Mouse (Mus musculus): ENCODE results near the gene Susd3. TPM values are rescaled to one million over a fixed set of nuclear protein-coding genes. Genes with fewer than 3 reads are reported as not detected.
A peak's percentile ranks its signal among the peaks of the same experiment; 100 is the strongest.

Susd3 gene
- polyA plus RNA-seq, 1 experiment = 10.2 TPM

DNA sequence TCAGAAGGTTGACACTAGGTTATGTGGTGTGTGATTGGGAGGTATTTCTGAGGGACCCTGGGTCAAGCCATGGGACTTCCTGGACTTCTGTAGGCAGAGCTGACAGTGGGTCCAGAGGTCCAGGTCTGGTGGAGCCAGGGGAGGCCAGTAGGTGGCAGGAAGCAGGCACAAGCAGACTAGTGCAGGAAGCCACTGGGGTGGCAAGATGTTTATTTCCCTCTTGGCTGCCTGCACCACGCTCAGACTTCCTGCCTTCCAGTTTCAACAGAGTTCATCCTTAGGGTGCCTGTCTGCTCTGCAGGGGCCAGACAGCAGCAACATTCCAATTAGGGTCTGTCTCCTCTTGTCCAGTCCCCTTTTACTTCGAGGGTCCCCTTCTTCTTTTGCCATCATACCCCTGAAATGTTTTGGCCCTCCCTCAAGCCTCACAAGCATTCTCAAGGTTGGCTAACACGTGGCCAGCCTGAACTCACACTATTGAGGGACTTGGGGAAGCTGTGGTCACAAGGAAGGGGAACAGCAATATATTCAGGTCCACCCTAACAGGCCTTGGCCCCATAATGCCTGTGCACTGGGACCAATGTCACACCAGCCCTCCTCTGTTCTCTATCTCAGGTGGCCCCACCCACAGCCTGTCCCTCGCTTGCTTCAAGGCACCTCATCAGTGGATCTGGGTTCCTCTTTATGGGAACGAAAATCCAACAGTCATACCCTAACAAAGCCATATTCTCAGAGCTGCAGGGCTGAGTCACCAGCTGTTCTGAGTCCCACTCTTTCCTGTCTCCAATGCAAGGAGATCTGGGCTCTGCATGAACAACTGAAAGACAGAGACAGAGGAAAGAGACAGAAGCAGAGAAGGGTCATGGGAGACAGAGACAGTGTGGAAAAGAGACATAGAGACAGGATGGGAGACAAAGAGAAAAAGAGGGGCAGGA lies 23.6 kb upstream of the Susd3 start:
- peak overlapping the region; percentile 65 for H3K27ac ChIP-seq (ENCODE audit: control insufficient read depth, insufficient read depth, low read depth, low read length, poor library complexity)
- peaks cover 31% of the 10 kb centered on the region for H3K4me1 ChIP-seq (ENCODE audit: control insufficient read depth, insufficient read depth, low read length)
- no peak for TF ChIP-seq POLR2A (IDR thresholded peaks at IDR 0.05; ENCODE audit: borderline replicate concordance, control insufficient read depth, low read depth, low read length)
- TF ChIP-seq CTCF (IDR thresholded peaks at IDR 0.05; ENCODE audit: control insufficient read depth, insufficient read depth, low read length) = peak; percentile 60
- 10% methylated on average over 5 of the region's 5 CpGs for WGBS
- H3K4me3 ChIP-seq (replicated peaks; ENCODE audit: control insufficient read depth, low read depth, low read length) = no peak overlapping the region

- Histone ChIP-seq H3K4me1 (ENCODE audit: control insufficient read depth, insufficient read depth, low read length) (peaks cover 31% of the 10 kb centered on the region), H3K27ac (ENCODE audit: control insufficient read depth, insufficient read depth, low read depth, low read length, poor library complexity) (peak overlapping the region; percentile 65), H3K4me3 (replicated peaks; ENCODE audit: control insufficient read depth, low read depth, low read length) (no peak overlapping the region)
- TF ChIP-seq POLR2A (IDR thresholded peaks at IDR 0.05; ENCODE audit: borderline replicate concordance, control insufficient read depth, low read depth, low read length) = no peak
- no peak for TF ChIP-seq CTCF (IDR thresholded peaks at IDR 0.05; ENCODE audit: control insufficient read depth, insufficient read depth, low read length)
- 55% methylated on average over 8 of the region's 8 CpGs for WGBS
Observed at GRCm38 (mm10) chr13:49270500-49270899, 22.0 kb upstream of the Susd3 start.

DNA sequence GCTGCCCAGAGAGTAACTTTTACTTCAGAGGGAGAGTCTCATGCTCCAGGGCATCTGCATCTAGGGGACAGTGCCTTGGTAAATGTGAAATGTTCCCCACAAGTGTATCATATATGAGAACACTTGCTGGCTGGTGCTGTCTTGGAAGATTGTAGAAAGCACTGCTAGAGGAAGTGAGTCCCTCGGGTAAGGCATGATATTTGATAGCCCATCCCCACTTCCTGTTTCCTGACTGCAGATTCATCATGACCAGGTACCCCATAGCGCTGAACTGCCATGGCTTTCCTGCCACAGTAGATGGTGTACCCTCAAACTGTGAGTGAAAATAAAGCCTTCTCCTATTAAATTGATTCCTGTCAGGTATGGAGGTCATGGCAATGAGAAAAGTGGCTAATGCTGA lies 19.1 kb upstream of the Susd3 start:
- WGBS = 7% methylated on average over 2 of the region's 2 CpGs
- no peak for TF ChIP-seq POLR2A (IDR thresholded peaks at IDR 0.05; ENCODE audit: borderline replicate concordance, control insufficient read depth, low read depth, low read length)
- no peak for TF ChIP-seq CTCF (IDR thresholded peaks at IDR 0.05; ENCODE audit: control insufficient read depth, insufficient read depth, low read length)
- H3K4me3 ChIP-seq (replicated peaks; ENCODE audit: control insufficient read depth, low read depth, low read length) = no peak overlapping the region
- no peak overlapping the region for H3K27ac ChIP-seq (ENCODE audit: control insufficient read depth, insufficient read depth, low read depth, low read length, poor library complexity)
- H3K4me1 ChIP-seq (ENCODE audit: control insufficient read depth, insufficient read depth, low read length) = peaks cover 26% of the 10 kb centered on the region

- Histone ChIP-seq H3K27ac (ENCODE audit: control insufficient read depth, insufficient read depth, low read depth, low read length, poor library complexity) (peak overlapping the region; percentile 41), H3K4me3 (replicated peaks; ENCODE audit: control insufficient read depth, low read depth, low read length) (no peak overlapping the region), H3K4me1 (ENCODE audit: control insufficient read depth, insufficient read depth, low read length) (no peaks in the 10 kb centered on the region; the same call in 1 of the 2 replicates)
- TF ChIP-seq POLR2A (IDR thresholded peaks at IDR 0.05; ENCODE audit: borderline replicate concordance, control insufficient read depth, low read depth, low read length) (no peak), CTCF (IDR thresholded peaks at IDR 0.05; ENCODE audit: control insufficient read depth, insufficient read depth, low read length) (no peak)
- 22% methylated on average over 15 of the region's 15 CpGs for WGBS
Observed at GRCm38 (mm10) chr13:49260036-49260722, 11.7 kb upstream of the Susd3 start.

DNA sequence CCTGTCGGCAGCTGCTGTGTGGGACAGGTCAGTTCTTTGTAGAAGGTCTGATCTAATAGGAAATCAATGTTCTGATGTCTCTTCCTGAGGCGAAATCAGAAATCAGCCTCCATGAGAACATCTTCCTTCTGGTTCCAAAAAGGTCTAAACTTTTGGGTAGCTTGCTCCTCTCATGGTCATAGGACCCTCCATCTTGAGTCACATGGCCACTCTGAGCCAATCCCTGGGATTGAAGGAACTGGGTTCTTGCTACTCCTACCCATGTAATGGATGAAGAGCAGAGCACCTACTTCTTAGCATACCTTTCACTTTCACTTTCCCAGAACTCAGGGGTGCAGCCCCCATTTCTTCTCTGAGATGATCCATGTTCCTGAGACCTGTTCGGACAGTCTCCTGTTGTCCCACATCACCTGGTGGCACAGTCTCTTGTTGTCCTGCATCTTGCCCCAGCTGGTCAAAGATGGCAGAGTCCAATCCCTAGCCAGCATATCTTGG lies 9.4 kb upstream of the Susd3 start:
- WGBS = 78% methylated on average over 3 of the region's 3 CpGs
- no peak for TF ChIP-seq CTCF (IDR thresholded peaks at IDR 0.05; ENCODE audit: control insufficient read depth, insufficient read depth, low read length)
- TF ChIP-seq POLR2A (IDR thresholded peaks at IDR 0.05; ENCODE audit: borderline replicate concordance, control insufficient read depth, low read depth, low read length) = no peak
- Histone ChIP-seq H3K4me1 (ENCODE audit: control insufficient read depth, insufficient read depth, low read length) (no peaks in the 10 kb centered on the region; the same call in 1 of the 2 replicates), H3K27ac (ENCODE audit: control insufficient read depth, insufficient read depth, low read depth, low read length, poor library complexity) (no peak overlapping the region), H3K4me3 (replicated peaks; ENCODE audit: control insufficient read depth, low read depth, low read length) (no peak overlapping the region)

GRCm38 (mm10) chr13:49252746-49253145 lies 4.2 kb upstream of the Susd3 start:
- Histone ChIP-seq H3K4me1 (ENCODE audit: control insufficient read depth, insufficient read depth, low read length) (peaks cover 13% of the 10 kb centered on the region), H3K4me3 (replicated peaks; ENCODE audit: control insufficient read depth, low read depth, low read length) (no peak overlapping the region), H3K27ac (ENCODE audit: control insufficient read depth, insufficient read depth, low read depth, low read length, poor library complexity) (peak overlapping the region; percentile 67)
- TF ChIP-seq CTCF (IDR thresholded peaks at IDR 0.05; ENCODE audit: control insufficient read depth, insufficient read depth, low read length) (no peak), POLR2A (IDR thresholded peaks at IDR 0.05; ENCODE audit: borderline replicate concordance, control insufficient read depth, low read depth, low read length) (no peak)
- 22% methylated on average over 13 of the region's 13 CpGs for WGBS

GRCm38 (mm10) chr13:49252113-49252512 lies 3.6 kb upstream of the Susd3 start:
- Histone ChIP-seq H3K4me3 (replicated peaks; ENCODE audit: control insufficient read depth, low read depth, low read length) (no peak overlapping the region), H3K4me1 (ENCODE audit: control insufficient read depth, insufficient read depth, low read length) (peaks cover 13% of the 10 kb centered on the region), H3K27ac (ENCODE audit: control insufficient read depth, insufficient read depth, low read depth, low read length, poor library complexity) (peak overlapping the region; percentile 73)
- 44% methylated on average over 2 of the region's 2 CpGs for WGBS
- TF ChIP-seq CTCF (IDR thresholded peaks at IDR 0.05; ENCODE audit: control insufficient read depth, insufficient read depth, low read length) (no peak), POLR2A (IDR thresholded peaks at IDR 0.05; ENCODE audit: borderline replicate concordance, control insufficient read depth, low read depth, low read length) (no peak)
